Mouse (Mus musculus): ENCODE measurements around the gene Pou3f3. TPM values are rescaled to one million over a fixed set of nuclear protein-coding genes. Genes with fewer than 3 reads are reported as not detected.

The Pou3f3 gene
- polyA plus RNA-seq, 1 experiment from 2014 or later = not detected

- 1% methylated on average over 68 of the region's 80 CpGs for WGBS (ENCODE audit: insufficient replicate concordance)
- ATAC-seq (no peak), DNase-seq (peak; percentile 24)
- Histone ChIP-seq H3K9ac (replicated peaks) (no peak overlapping the region), H3K27me3 (ENCODE audit: insufficient read depth, low read length) (peaks cover 92% of the 10 kb centered on the region), H3K4me3 (ENCODE audit: low read depth, low read length) (peak overlapping the region; percentile 22; the same call in 1 of the 2 replicates), H3K27ac (ENCODE audit: low read depth) (no peak overlapping the region), H3K4me2 (ENCODE audit: low read depth, low read length) (peak overlapping the region; percentile 62), H3K4me1 (ENCODE audit: insufficient read depth) (0 out of 2 replicates have a peak, but pooled peaks cover 2% of the 10 kb centered on the region), H3K9me3 (ENCODE audit: low read length) (no peaks in the 10 kb centered on the region), H3K36me3 (replicated peaks; ENCODE audit: insufficient read depth, low read length) (no peaks in the 10 kb centered on the region)
- TF ChIP-seq CTCF (IDR thresholded peaks at IDR 0.05; ENCODE audit: low read depth) (no peak), EP300 (IDR thresholded peaks at IDR 0.05; ENCODE audit: low read depth) (no peak)
Measured at GRCm38 (mm10) chr1:42697756-42698583, 2.4 kb downstream of the Pou3f3 start.

- H3K4me3 ChIP-seq (ENCODE audit: low read depth, low read length) = peak overlapping the region; percentile 11; the same call in 1 of the 2 replicates
- no peaks in the 10 kb centered on the region for H3K9me3 ChIP-seq (ENCODE audit: low read length)
- DNase-seq (no peak), ATAC-seq (no peak)
- no peak for TF ChIP-seq EP300 (IDR thresholded peaks at IDR 0.05; ENCODE audit: low read depth)
- no peak for TF ChIP-seq CTCF (IDR thresholded peaks at IDR 0.05; ENCODE audit: low read depth)
- no peak overlapping the region for H3K27ac ChIP-seq (ENCODE audit: low read depth)
- H3K9ac ChIP-seq (replicated peaks) = no peak overlapping the region
- H3K36me3 ChIP-seq (replicated peaks; ENCODE audit: insufficient read depth, low read length) = no peaks in the 10 kb centered on the region
- H3K27me3 ChIP-seq (ENCODE audit: insufficient read depth, low read length) = peaks cover 92% of the 10 kb centered on the region
- 2% methylated on average over 37 of the region's 57 CpGs for WGBS (ENCODE audit: insufficient replicate concordance)
- H3K4me1 ChIP-seq (ENCODE audit: insufficient read depth) = 0 out of 2 replicates have a peak, but pooled peaks cover 2% of the 10 kb centered on the region
- H3K4me2 ChIP-seq (ENCODE audit: low read depth, low read length) = no peak overlapping the region
Measured at GRCm38 (mm10) chr1:42698584-42699333, 3.2 kb downstream of the Pou3f3 start.

GRCm38 (mm10) chr1:42699471-42699871, 3.9 kb downstream of the Pou3f3 start:
- Histone ChIP-seq H3K4me3 (ENCODE audit: low read depth, low read length) (no peak overlapping the region), H3K9ac (replicated peaks) (no peak overlapping the region), H3K27ac (ENCODE audit: low read depth) (no peak overlapping the region), H3K36me3 (replicated peaks; ENCODE audit: insufficient read depth, low read length) (no peaks in the 10 kb centered on the region), H3K4me2 (ENCODE audit: low read depth, low read length) (no peak overlapping the region), H3K27me3 (ENCODE audit: insufficient read depth, low read length) (peaks cover 92% of the 10 kb centered on the region), H3K4me1 (ENCODE audit: insufficient read depth) (0 out of 2 replicates have a peak, but pooled peaks cover 2% of the 10 kb centered on the region), H3K9me3 (ENCODE audit: low read length) (no peaks in the 10 kb centered on the region)
- 2% methylated on average over 19 of the region's 19 CpGs for WGBS (ENCODE audit: insufficient replicate concordance)
- TF ChIP-seq CTCF (IDR thresholded peaks at IDR 0.05; ENCODE audit: low read depth) (no peak), EP300 (IDR thresholded peaks at IDR 0.05; ENCODE audit: low read depth) (no peak)
- DNase-seq (no peak), ATAC-seq (no peak)

DNA sequence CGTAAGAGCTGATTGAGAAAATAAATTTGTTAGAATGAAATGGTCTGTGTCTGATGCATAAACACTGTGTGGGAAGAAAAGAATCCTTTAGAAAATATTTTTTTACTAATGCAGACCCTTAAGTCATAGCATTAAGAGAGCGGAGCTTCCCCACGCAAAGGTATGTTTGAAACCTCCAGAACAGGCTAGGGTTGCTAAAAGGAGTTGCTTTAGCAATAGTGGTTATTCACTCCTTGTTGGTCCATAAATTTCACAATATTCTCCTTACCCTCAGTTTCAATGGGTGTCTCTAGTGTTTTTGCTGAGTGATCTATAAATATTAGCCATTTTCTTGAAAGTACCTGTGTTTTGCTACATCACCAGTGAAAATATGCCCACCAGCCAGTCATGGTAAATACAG, 4.6 kb downstream of the Pou3f3 start:
- Histone ChIP-seq H3K9me3 (ENCODE audit: low read length) (no peaks in the 10 kb centered on the region), H3K27ac (ENCODE audit: low read depth) (no peak overlapping the region), H3K4me1 (ENCODE audit: insufficient read depth) (0 out of 2 replicates have a peak, but pooled peaks cover 2% of the 10 kb centered on the region), H3K36me3 (replicated peaks; ENCODE audit: insufficient read depth, low read length) (no peaks in the 10 kb centered on the region), H3K9ac (replicated peaks) (no peak overlapping the region), H3K4me2 (ENCODE audit: low read depth, low read length) (no peak overlapping the region), H3K4me3 (ENCODE audit: low read depth, low read length) (no peak overlapping the region), H3K27me3 (ENCODE audit: insufficient read depth, low read length) (peaks cover 92% of the 10 kb centered on the region)
- no peak for ATAC-seq
- no peak for TF ChIP-seq CTCF (IDR thresholded peaks at IDR 0.05; ENCODE audit: low read depth)
- no peak for TF ChIP-seq EP300 (IDR thresholded peaks at IDR 0.05; ENCODE audit: low read depth)
- no peak for DNase-seq
- WGBS (ENCODE audit: insufficient replicate concordance) = 11% methylated on average over 3 of the region's 3 CpGs

DNA sequence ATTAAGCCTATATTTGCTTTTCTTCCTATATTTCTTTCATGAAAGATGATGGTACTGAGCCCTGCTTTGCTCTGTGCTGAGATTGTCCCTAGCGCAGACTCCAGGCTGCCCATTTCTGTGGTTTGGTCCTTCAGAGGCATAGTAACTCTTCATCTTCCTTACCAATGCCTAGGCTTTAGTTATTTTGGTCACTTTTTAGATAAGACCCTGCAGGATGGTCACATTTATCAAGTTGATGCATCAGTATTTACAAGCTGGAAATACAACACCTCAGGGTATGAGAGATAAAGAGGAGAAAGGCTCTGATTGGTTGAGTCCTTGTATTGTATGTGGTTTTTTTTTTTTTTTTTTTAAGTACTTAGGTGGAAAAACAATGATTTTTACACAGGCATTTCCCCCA, 5.2 kb downstream of the Pou3f3 start:
- ATAC-seq (no peak), DNase-seq (no peak)
- H3K4me2 ChIP-seq (ENCODE audit: low read depth, low read length) = no peak overlapping the region
- TF ChIP-seq EP300 (IDR thresholded peaks at IDR 0.05; ENCODE audit: low read depth) (no peak), CTCF (IDR thresholded peaks at IDR 0.05; ENCODE audit: low read depth) (no peak)
- H3K9ac ChIP-seq (replicated peaks) = no peak overlapping the region
- no peaks in the 10 kb centered on the region for H3K36me3 ChIP-seq (replicated peaks; ENCODE audit: insufficient read depth, low read length)
- H3K4me3 ChIP-seq (ENCODE audit: low read depth, low read length) = no peak overlapping the region
- WGBS (ENCODE audit: insufficient replicate concordance) = 24% methylated on average over 1 of the region's 1 CpGs
- 0 out of 2 replicates have a peak, but pooled peaks cover 2% of the 10 kb centered on the region for H3K4me1 ChIP-seq (ENCODE audit: insufficient read depth)
- no peaks in the 10 kb centered on the region for H3K9me3 ChIP-seq (ENCODE audit: low read length)
- no peak overlapping the region for H3K27ac ChIP-seq (ENCODE audit: low read depth)
- H3K27me3 ChIP-seq (ENCODE audit: insufficient read depth, low read length) = peaks cover 92% of the 10 kb centered on the region
